Mouse (Mus musculus): ENCODE results near the gene Arhgef3. TPM values are rescaled to one million over a fixed set of nuclear protein-coding genes. Genes with fewer than 3 reads are reported as not detected.

Gene Arhgef3
- polyA plus RNA-seq, 1 experiment from 2014 or later: 19.6 TPM

- Histone ChIP-seq H3K9me3 (ENCODE audit: low read length) (no peaks in the 10 kb centered on the region), H3K36me3 (ENCODE audit: insufficient read depth, low read length) (no peaks in the 10 kb centered on the region), H3K27me3 (ENCODE audit: insufficient read depth, low read length) (no peaks in the 10 kb centered on the region), H3K4me1 (ENCODE audit: insufficient read depth, low read length) (no peaks in the 10 kb centered on the region), H3K9ac (replicated peaks; ENCODE audit: low read length) (no peak overlapping the region), H3K4me2 (replicated peaks; ENCODE audit: low read depth, low read length) (no peak overlapping the region), H3K27ac (ENCODE audit: low read length) (no peak overlapping the region), H3K4me3 (ENCODE audit: low read length) (no peak overlapping the region)
- no peak for ATAC-seq (ENCODE audit: low FRiP score, low TSS enrichment)
- 60% methylated on average over 7 of the region's 7 CpGs for whole genome bisulfite sequencing
Measured at GRCm38 (mm10) chr14:27324689-27325088, 210.0 kb downstream of the Arhgef3 start.

- Histone ChIP-seq H3K27me3 (ENCODE audit: insufficient read depth, low read length) (no peaks in the 10 kb centered on the region), H3K4me3 (ENCODE audit: low read length) (no peak overlapping the region), H3K4me2 (replicated peaks; ENCODE audit: low read depth, low read length) (no peak overlapping the region), H3K9me3 (ENCODE audit: low read length) (no peaks in the 10 kb centered on the region), H3K9ac (replicated peaks; ENCODE audit: low read length) (no peak overlapping the region), H3K36me3 (ENCODE audit: insufficient read depth, low read length) (no peaks in the 10 kb centered on the region), H3K27ac (ENCODE audit: low read length) (no peak overlapping the region), H3K4me1 (ENCODE audit: insufficient read depth, low read length) (no peaks in the 10 kb centered on the region)
- ATAC-seq (ENCODE audit: low FRiP score, low TSS enrichment): no peak
- WGBS: 65% methylated on average over 6 of the region's 6 CpGs
Measured at GRCm38 (mm10) chr14:27325537-27325936, 210.8 kb downstream of the Arhgef3 start.

GRCm38 (mm10) chr14:27327862-27328261 lies 213.2 kb downstream of the Arhgef3 start:
- H3K9me3 ChIP-seq (ENCODE audit: low read length): no peaks in the 10 kb centered on the region
- H3K4me3 ChIP-seq (ENCODE audit: low read length): no peak overlapping the region
- no peak overlapping the region for H3K27ac ChIP-seq (ENCODE audit: low read length)
- H3K4me2 ChIP-seq (replicated peaks; ENCODE audit: low read depth, low read length): no peak overlapping the region
- H3K36me3 ChIP-seq (ENCODE audit: insufficient read depth, low read length): no peaks in the 10 kb centered on the region
- H3K27me3 ChIP-seq (ENCODE audit: insufficient read depth, low read length): no peaks in the 10 kb centered on the region
- ATAC-seq (ENCODE audit: low FRiP score, low TSS enrichment): no peak
- H3K9ac ChIP-seq (replicated peaks; ENCODE audit: low read length): no peak overlapping the region
- peaks cover 8% of the 10 kb centered on the region; the same call in 1 of the 2 replicates for H3K4me1 ChIP-seq (ENCODE audit: insufficient read depth, low read length)
- 52% methylated on average over 3 of the region's 3 CpGs for WGBS

- peaks cover 3% of the 10 kb centered on the region; the same call in 1 of the 2 replicates for H3K27me3 ChIP-seq (ENCODE audit: insufficient read depth, low read length)
- H3K9ac ChIP-seq (replicated peaks; ENCODE audit: low read length): no peak overlapping the region
- H3K4me2 ChIP-seq (replicated peaks; ENCODE audit: low read depth, low read length): no peak overlapping the region
- no peak overlapping the region for H3K4me3 ChIP-seq (ENCODE audit: low read length)
- no peak for ATAC-seq (ENCODE audit: low FRiP score, low TSS enrichment)
- 89% methylated on average over 3 of the region's 3 CpGs for WGBS
- H3K36me3 ChIP-seq (ENCODE audit: insufficient read depth, low read length): no peaks in the 10 kb centered on the region
- H3K27ac ChIP-seq (ENCODE audit: low read length): no peak overlapping the region
- peaks cover 8% of the 10 kb centered on the region; the same call in 1 of the 2 replicates for H3K4me1 ChIP-seq (ENCODE audit: insufficient read depth, low read length)
- H3K9me3 ChIP-seq (ENCODE audit: low read length): no peaks in the 10 kb centered on the region
Measured at GRCm38 (mm10) chr14:27328952-27329351, 214.3 kb downstream of the Arhgef3 start.

GRCm38 (mm10) chr14:27331490-27332035 lies 216.9 kb downstream of the Arhgef3 start:
- no peak for ATAC-seq (ENCODE audit: low FRiP score, low TSS enrichment)
- 60% methylated on average over 10 of the region's 10 CpGs for WGBS

GRCm38 (mm10) chr14:27332359-27332987 lies 217.8 kb downstream of the Arhgef3 start:
- Histone ChIP-seq H3K4me2 (replicated peaks; ENCODE audit: low read depth, low read length) (no peak overlapping the region), H3K9me3 (ENCODE audit: low read length) (no peaks in the 10 kb centered on the region), H3K9ac (replicated peaks; ENCODE audit: low read length) (no peak overlapping the region), H3K27ac (ENCODE audit: low read length) (no peak overlapping the region), H3K27me3 (ENCODE audit: insufficient read depth, low read length) (peaks cover 10% of the 10 kb centered on the region), H3K36me3 (ENCODE audit: insufficient read depth, low read length) (no peaks in the 10 kb centered on the region), H3K4me3 (ENCODE audit: low read length) (no peak overlapping the region), H3K4me1 (ENCODE audit: insufficient read depth, low read length) (peaks cover 17% of the 10 kb centered on the region; the same call in 1 of the 2 replicates)
- WGBS: 59% methylated on average over 4 of the region's 4 CpGs
- ATAC-seq (ENCODE audit: low FRiP score, low TSS enrichment): no peak

More at GRCm38 (mm10) chr14:27331490-27332035, 216.9 kb downstream of the Arhgef3 start:
- Histone ChIP-seq H3K9me3 (ENCODE audit: low read length) (no peaks in the 10 kb centered on the region), H3K9ac (replicated peaks; ENCODE audit: low read length) (no peak overlapping the region), H3K4me2 (replicated peaks; ENCODE audit: low read depth, low read length) (no peak overlapping the region), H3K27ac (ENCODE audit: low read length) (no peak overlapping the region), H3K27me3 (ENCODE audit: insufficient read depth, low read length) (peaks cover 5% of the 10 kb centered on the region; the same call in 1 of the 2 replicates), H3K4me3 (ENCODE audit: low read length) (no peak overlapping the region), H3K36me3 (ENCODE audit: insufficient read depth, low read length) (no peaks in the 10 kb centered on the region), H3K4me1 (ENCODE audit: insufficient read depth, low read length) (peaks cover 10% of the 10 kb centered on the region; the same call in 1 of the 2 replicates)

- Histone ChIP-seq H3K27me3 (ENCODE audit: insufficient read depth, low read length) (peaks cover 11% of the 10 kb centered on the region), H3K4me1 (ENCODE audit: insufficient read depth, low read length) (peaks cover 17% of the 10 kb centered on the region; the same call in 1 of the 2 replicates), H3K36me3 (ENCODE audit: insufficient read depth, low read length) (no peaks in the 10 kb centered on the region), H3K9me3 (ENCODE audit: low read length) (no peaks in the 10 kb centered on the region), H3K27ac (ENCODE audit: low read length) (no peak overlapping the region), H3K4me3 (ENCODE audit: low read length) (peak overlapping the region; percentile 58), H3K4me2 (replicated peaks; ENCODE audit: low read depth, low read length) (peak overlapping the region; percentile 85), H3K9ac (replicated peaks; ENCODE audit: low read length) (peak overlapping the region; percentile 55)
- 2% methylated on average over 37 of the region's 37 CpGs for WGBS
- peak; percentile 96 for ATAC-seq (ENCODE audit: low FRiP score, low TSS enrichment)
Measured at GRCm38 (mm10) chr14:27335331-27336207, 220.9 kb downstream of the Arhgef3 start.

- H3K4me1 ChIP-seq (ENCODE audit: insufficient read depth, low read length): peaks cover 16% of the 10 kb centered on the region; the same call in 1 of the 2 replicates
- H3K4me2 ChIP-seq (replicated peaks; ENCODE audit: low read depth, low read length): peak overlapping the region; percentile 85
- no peaks in the 10 kb centered on the region for H3K9me3 ChIP-seq (ENCODE audit: low read length)
- H3K27me3 ChIP-seq (ENCODE audit: insufficient read depth, low read length): peaks cover 11% of the 10 kb centered on the region
- peak overlapping the region; percentile 55 for H3K9ac ChIP-seq (replicated peaks; ENCODE audit: low read length)
- peak; percentile 62 for ATAC-seq (ENCODE audit: low FRiP score, low TSS enrichment)
- peak overlapping the region; percentile 58 for H3K4me3 ChIP-seq (ENCODE audit: low read length)
- no peak overlapping the region for H3K27ac ChIP-seq (ENCODE audit: low read length)
- no peaks in the 10 kb centered on the region for H3K36me3 ChIP-seq (ENCODE audit: insufficient read depth, low read length)
- WGBS: 2% methylated on average over 34 of the region's 34 CpGs
Measured at GRCm38 (mm10) chr14:27336208-27337114, 221.8 kb downstream of the Arhgef3 start.

GRCm38 (mm10) chr14:27337156-27337555 lies 222.5 kb downstream of the Arhgef3 start:
- Histone ChIP-seq H3K4me3 (ENCODE audit: low read length) (peak overlapping the region; percentile 58), H3K4me2 (replicated peaks; ENCODE audit: low read depth, low read length) (peak overlapping the region; percentile 85), H3K9me3 (ENCODE audit: low read length) (no peaks in the 10 kb centered on the region), H3K36me3 (ENCODE audit: insufficient read depth, low read length) (no peaks in the 10 kb centered on the region), H3K27ac (ENCODE audit: low read length) (no peak overlapping the region), H3K9ac (replicated peaks; ENCODE audit: low read length) (0 out of 2 replicates have a peak overlapping the region, but pooled peaks have one; percentile 25), H3K4me1 (ENCODE audit: insufficient read depth, low read length) (peaks cover 9% of the 10 kb centered on the region; the same call in 1 of the 2 replicates), H3K27me3 (ENCODE audit: insufficient read depth, low read length) (peaks cover 11% of the 10 kb centered on the region)
- ATAC-seq (ENCODE audit: low FRiP score, low TSS enrichment): no peak
- WGBS: 56% methylated on average over 6 of the region's 6 CpGs
